ENCODE assay signal across 31 mouse cellular contexts in the genomic region with DNA sequence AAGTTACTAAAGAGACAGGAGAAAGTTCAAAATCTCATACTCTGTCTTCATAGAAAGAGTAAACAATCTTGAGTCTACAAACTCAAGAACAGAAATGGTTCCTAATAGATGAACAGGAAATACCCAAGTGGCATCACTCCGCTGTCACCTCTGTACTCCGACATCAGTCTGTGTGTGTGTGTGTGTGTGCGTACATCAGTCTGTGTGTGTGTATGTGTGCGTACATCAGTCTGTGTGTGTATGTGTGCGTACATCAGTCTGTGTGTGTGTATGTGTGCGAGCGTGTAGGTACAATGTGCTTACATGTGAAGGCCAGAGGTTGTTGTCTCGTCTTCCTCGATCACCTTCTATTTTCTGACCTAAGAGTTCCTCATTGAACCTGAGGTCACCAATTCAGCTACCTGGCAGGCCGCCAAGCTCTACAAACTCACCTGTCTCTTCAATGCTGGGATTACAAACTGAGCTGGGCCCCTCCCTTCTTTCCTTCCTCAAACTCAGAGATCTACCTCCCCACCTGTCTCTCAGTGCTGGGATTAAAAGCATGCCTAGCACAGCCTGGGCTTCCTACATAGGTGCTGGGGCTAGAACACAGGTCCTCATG. TPM values are rescaled to one million over a fixed set of nuclear protein-coding genes. Genes with fewer than 3 reads are reported as not detected.
A peak's percentile ranks its signal among the peaks of the same experiment; 100 is the strongest.
DNase-seq lines count a peak whose midpoint lies in the region; ATAC-seq and TF ChIP-seq lines count a peak whose summit lies in the region.
"Had no signal": no experiment of that assay in that cellular context is flagged by ENCODE, and none has a peak within 500 bp of the region (broad histone marks: within the 10 kb centered on the region; RNA-seq: fewer than 3 reads in every experiment).

No protein-coding gene starts in this region.

- peaks cover 32% of the 10 kb centered on the region for H3K36me3 ChIP-seq in intestine, postnatal 0 days (ENCODE audit: control insufficient read depth, insufficient read depth)
- peaks cover 11% of the 10 kb centered on the region for H3K36me3 ChIP-seq in intestine, embryonic 16.5 days (ENCODE audit: control insufficient read depth, insufficient read depth, low read length)
- H3K36me3 ChIP-seq in megakaryocyte, embryonic 14.5 days (replicated peaks; ENCODE audit: low read length) = peaks cover 67% of the 10 kb centered on the region
- H3K36me3 ChIP-seq in myocyte (ENCODE audit: control insufficient read depth, insufficient read depth) = peaks cover 22% of the 10 kb centered on the region
- H3K36me3 ChIP-seq in heart, embryonic 12.5 days = peaks cover 44% of the 10 kb centered on the region

- H3K4me2 ChIP-seq in intestine, postnatal 0 days (replicated peaks; ENCODE audit: low read depth) = no peak overlapping the region; the same call in 1 of the 2 replicates
- no peak overlapping the region for H3K4me2 ChIP-seq in intestine, embryonic 16.5 days (ENCODE audit: low read depth, low read length)
- H3K4me2 ChIP-seq in myocyte (ENCODE audit: low read depth) = no peak overlapping the region
- no peak overlapping the region for H3K4me2 ChIP-seq in heart, embryonic 12.5 days
- H3K4me2 ChIP-seq: embryonic facial prominence, embryonic 13.5 days; forebrain, embryonic 12.5 days; forebrain, embryonic 15.5 days; heart, embryonic 11.5 days; heart, embryonic 15.5 days; hindbrain, embryonic 13.5 days had no signal

- H3K9ac ChIP-seq in intestine, postnatal 0 days (ENCODE audit: low read depth, low read length) = no peak overlapping the region
- H3K9ac ChIP-seq in intestine, embryonic 16.5 days (ENCODE audit: low read depth, low read length) = no peak overlapping the region
- H3K9ac ChIP-seq in heart, embryonic 12.5 days = no peak overlapping the region
- H3K9ac ChIP-seq: embryonic facial prominence, embryonic 13.5 days; forebrain, embryonic 12.5 days; forebrain, embryonic 15.5 days; heart, embryonic 15.5 days; hindbrain, embryonic 13.5 days had no signal

- TF ChIP-seq POLR2A in myocyte (IDR thresholded peaks at IDR 0.05; ENCODE audit: insufficient read length, low read depth) = peak; percentile 32

- H3K9me3 ChIP-seq in intestine, postnatal 0 days (ENCODE audit: control insufficient read depth) = no peaks in the 10 kb centered on the region
- no peaks in the 10 kb centered on the region for H3K9me3 ChIP-seq in intestine, embryonic 16.5 days (ENCODE audit: control insufficient read depth, low read length)
- H3K9me3 ChIP-seq in megakaryocyte, embryonic 14.5 days = no peaks in the 10 kb centered on the region
- no peaks in the 10 kb centered on the region for H3K9me3 ChIP-seq in heart, embryonic 12.5 days (replicated peaks)
- H3K9me3 ChIP-seq: embryonic facial prominence, embryonic 10.5 days; embryonic facial prominence, embryonic 13.5 days; forebrain, embryonic 12.5 days; forebrain, embryonic 15.5 days; G1E; heart, embryonic 15.5 days; hindbrain, embryonic 10.5 days; hindbrain, embryonic 13.5 days had no signal

- WGBS in intestine, postnatal 0 days = 72% methylated on average over 10 of the region's 10 CpGs
- 87% methylated on average over 10 of the region's 10 CpGs for WGBS in intestine, embryonic 16.5 days
- 92% methylated on average over 10 of the region's 10 CpGs for WGBS in heart, embryonic 12.5 days

- H3K79me2 ChIP-seq in myocyte (ENCODE audit: control insufficient read depth, insufficient read depth) = peaks cover 70% of the 10 kb centered on the region

- H3K4me3 ChIP-seq in intestine, postnatal 0 days (ENCODE audit: low read depth, low read length) = no peak overlapping the region
- H3K4me3 ChIP-seq in intestine, embryonic 16.5 days (ENCODE audit: low read length) = no peak overlapping the region
- peak overlapping the region; percentile 38 for H3K4me3 ChIP-seq in megakaryocyte, embryonic 14.5 days (replicated peaks)
- no peak overlapping the region for H3K4me3 ChIP-seq in myocyte
- no peak overlapping the region for H3K4me3 ChIP-seq in heart, embryonic 12.5 days
- H3K4me3 ChIP-seq: embryonic facial prominence, embryonic 10.5 days; embryonic facial prominence, embryonic 13.5 days; erythroblast, embryonic 14.5 days; forebrain, embryonic 12.5 days; forebrain, embryonic 15.5 days; heart, embryonic 15.5 days; hindbrain, embryonic 10.5 days; hindbrain, embryonic 13.5 days had no signal

- no peak for DNase-seq in gastrocnemius, postnatal 4 days (ENCODE audit: low spot score in 2 of 2)
- DNase-seq: adrenal gland, adult 2 months; adrenal gland, postnatal 14 days; cerebellum, adult 11 months; cerebellum, adult 2 months; cerebellum, postnatal 10 days; cerebellum, postnatal 36 days; embryo, embryonic 11 days; gastrocnemius, postnatal 10 days; gastrocnemius, postnatal 36 days; heart, adult 11 months; heart, postnatal 10 days; heart, postnatal 36 days had no signal

- ATAC-seq in intestine, postnatal 0 days = no peak
- ATAC-seq in intestine, embryonic 16.5 days = no peak
- no peak for ATAC-seq in megakaryocyte, adult 5-6 weeks (ENCODE audit: poor library complexity, severe bottlenecking)
- no peak for ATAC-seq in frontal cortex, adult (ENCODE audit: low TSS enrichment)
- no peak for ATAC-seq in heart, embryonic 12.5 days (ENCODE audit: insufficient number of reproducible peaks, low FRiP score)
- ATAC-seq: forebrain, embryonic 15.5 days; hindbrain, embryonic 16.5 days had no signal

- no peaks in the 10 kb centered on the region for H3K27me3 ChIP-seq in intestine, postnatal 0 days (replicated peaks; ENCODE audit: control insufficient read depth, insufficient read depth, low read length)
- H3K27me3 ChIP-seq in intestine, embryonic 16.5 days (replicated peaks; ENCODE audit: control insufficient read depth, insufficient read depth, low read length) = no peaks in the 10 kb centered on the region
- H3K27me3 ChIP-seq in megakaryocyte, embryonic 14.5 days (replicated peaks) = no peaks in the 10 kb centered on the region
- H3K27me3 ChIP-seq in myocyte (ENCODE audit: control insufficient read depth, insufficient read depth, insufficient read length) = no peaks in the 10 kb centered on the region
- no peaks in the 10 kb centered on the region for H3K27me3 ChIP-seq in heart, embryonic 12.5 days (replicated peaks)
- H3K27me3 ChIP-seq: embryonic facial prominence, embryonic 13.5 days; forebrain, embryonic 12.5 days; forebrain, embryonic 15.5 days; heart, embryonic 15.5 days; hindbrain, embryonic 13.5 days had no signal

- H3K4me1 ChIP-seq in intestine, postnatal 0 days (replicated peaks; ENCODE audit: control insufficient read depth, insufficient read depth, low read length) = peaks cover 5% of the 10 kb centered on the region
- peaks cover 25% of the 10 kb centered on the region for H3K4me1 ChIP-seq in intestine, embryonic 16.5 days (ENCODE audit: control insufficient read depth, insufficient read depth, low read length)
- peaks cover 62% of the 10 kb centered on the region for H3K4me1 ChIP-seq in megakaryocyte, embryonic 14.5 days
- H3K4me1 ChIP-seq in heart, embryonic 12.5 days (replicated peaks) = peaks cover 28% of the 10 kb centered on the region

- peak overlapping the region; percentile 28; the same call in 1 of the 2 replicates for H3K27ac ChIP-seq in intestine, postnatal 0 days (ENCODE audit: low read depth, low read length)
- H3K27ac ChIP-seq in intestine, embryonic 16.5 days (ENCODE audit: low read length) = no peak overlapping the region; the same call in 1 of the 2 replicates
- H3K27ac ChIP-seq in heart, embryonic 12.5 days (ENCODE audit: poor library complexity, severe bottlenecking) = no peak overlapping the region
- H3K27ac ChIP-seq: embryonic facial prominence, embryonic 10.5 days; embryonic facial prominence, embryonic 13.5 days; forebrain, embryonic 12.5 days; forebrain, embryonic 15.5 days; heart, embryonic 15.5 days; hindbrain, embryonic 10.5 days; hindbrain, embryonic 13.5 days had no signal

- TF ChIP-seq CTCF in intestine, postnatal 0 days (IDR thresholded peaks at IDR 0.05; ENCODE audit: low read depth) = no peak

- H3ac ChIP-seq in myocyte (ENCODE audit: control insufficient read depth, insufficient read length) = no peak overlapping the region

RNA-seq across cellular contexts. Expression of gene Emg1, which starts 3.6 kb away (rescaled TPM):
- 96.6 and 97.3 TPM in 2 replicates for polyA plus RNA-seq in intestine, postnatal 0 days (2015; fragmentation: Nextera tagmentation; extraction: Ambion mirVana)
- 202 and 222 TPM in 2 replicates for polyA plus RNA-seq in intestine, embryonic 16.5 days (2015; fragmentation: Nextera tagmentation; extraction: Ambion mirVana)
- 46.3 and 153 TPM in 2 replicates for polyA plus RNA-seq in megakaryocyte, embryonic 14.5 days (2012; ENCODE audit: insufficient read depth, low replicate concordance)
- 144 and 179 TPM in 2 replicates for total RNA-seq in megakaryocyte, adult 5-6 weeks (2015)
- 170 and 206 TPM in 2 replicates for total RNA-seq in megakaryocyte, adult 5-6 weeks (2017)
- 103 TPM for polyA plus RNA-seq in myocyte (2012; fragmentation: generic; extraction: Trizol)
- 105 and 107 TPM in 2 replicates for polyA plus RNA-seq in heart, embryonic 12.5 days (2016; fragmentation: Nextera tagmentation; extraction: Ambion mirVana)
- 10 to 100 TPM; 71.0 to 82.6 TPM for total RNA-seq in gastrocnemius, postnatal 4 days (2021)

RNA-seq across cellular contexts. Expression of gene Phb2, which starts 3.7 kb away (rescaled TPM):
- polyA plus RNA-seq in intestine, postnatal 0 days (2015; fragmentation: Nextera tagmentation; extraction: Ambion mirVana) = 249 and 255 TPM in 2 replicates
- 471 and 489 TPM in 2 replicates for polyA plus RNA-seq in intestine, embryonic 16.5 days (2015; fragmentation: Nextera tagmentation; extraction: Ambion mirVana)
- 72.8 and 150 TPM in 2 replicates for polyA plus RNA-seq in megakaryocyte, embryonic 14.5 days (2012; ENCODE audit: insufficient read depth, low replicate concordance)
- 99.5 and 115 TPM in 2 replicates for total RNA-seq in megakaryocyte, adult 5-6 weeks (2015)
- total RNA-seq in megakaryocyte, adult 5-6 weeks (2017) = 152 and 160 TPM in 2 replicates
- polyA plus RNA-seq in myocyte (2012; fragmentation: generic; extraction: Trizol) = 339 TPM
- 345 and 349 TPM in 2 replicates for polyA plus RNA-seq in heart, embryonic 12.5 days (2016; fragmentation: Nextera tagmentation; extraction: Ambion mirVana)
- 100 to 1,000 TPM; 234 to 238 TPM for total RNA-seq in gastrocnemius, postnatal 4 days (2021)

RNA-seq across cellular contexts. Expression of gene Ptpn6, which starts 30.1 kb away (rescaled TPM):
- 17.4 TPM in 2 replicates for polyA plus RNA-seq in intestine, postnatal 0 days (2015; fragmentation: Nextera tagmentation; extraction: Ambion mirVana)
- 20.4 and 22.5 TPM in 2 replicates for polyA plus RNA-seq in intestine, embryonic 16.5 days (2015; fragmentation: Nextera tagmentation; extraction: Ambion mirVana)
- 19.9 and 20.1 TPM in 2 replicates for polyA plus RNA-seq in megakaryocyte, embryonic 14.5 days (2012; ENCODE audit: insufficient read depth, low replicate concordance)
- 308 and 336 TPM in 2 replicates for total RNA-seq in megakaryocyte, adult 5-6 weeks (2015)
- total RNA-seq in megakaryocyte, adult 5-6 weeks (2017) = 1,009 and 1,024 TPM in 2 replicates
- 3.1 TPM for polyA plus RNA-seq in myocyte (2012; fragmentation: generic; extraction: Trizol)
- polyA plus RNA-seq in heart, embryonic 12.5 days (2016; fragmentation: Nextera tagmentation; extraction: Ambion mirVana) = 4.4 and 4.9 TPM in 2 replicates
- total RNA-seq in gastrocnemius, postnatal 4 days (2021) = 1 to 10 TPM; 4.6 to 6.4 TPM

RNA-seq across cellular contexts. Expression of gene Grcc10, which starts 32.8 kb away (rescaled TPM):
- polyA plus RNA-seq in intestine, postnatal 0 days (2015; fragmentation: Nextera tagmentation; extraction: Ambion mirVana) = 238 and 259 TPM in 2 replicates
- 309 and 334 TPM in 2 replicates for polyA plus RNA-seq in intestine, embryonic 16.5 days (2015; fragmentation: Nextera tagmentation; extraction: Ambion mirVana)
- polyA plus RNA-seq in megakaryocyte, embryonic 14.5 days (2012; ENCODE audit: insufficient read depth, low replicate concordance) = 11.7 and 65.2 TPM in 2 replicates
- total RNA-seq in megakaryocyte, adult 5-6 weeks (2015) = 177 and 203 TPM in 2 replicates
- total RNA-seq in megakaryocyte, adult 5-6 weeks (2017) = 121 and 136 TPM in 2 replicates
- polyA plus RNA-seq in myocyte (2012; fragmentation: generic; extraction: Trizol) = 287 TPM
- polyA plus RNA-seq in heart, embryonic 12.5 days (2016; fragmentation: Nextera tagmentation; extraction: Ambion mirVana) = 352 and 365 TPM in 2 replicates
- 100 to 1,000 TPM; 177 to 209 TPM for total RNA-seq in gastrocnemius, postnatal 4 days (2021)

RNA-seq across cellular contexts. Expression of gene Lpcat3, which starts 45.6 kb away (rescaled TPM):
- polyA plus RNA-seq in intestine, postnatal 0 days (2015; fragmentation: Nextera tagmentation; extraction: Ambion mirVana) = 209 and 212 TPM in 2 replicates
- polyA plus RNA-seq in intestine, embryonic 16.5 days (2015; fragmentation: Nextera tagmentation; extraction: Ambion mirVana) = 195 and 219 TPM in 2 replicates
- polyA plus RNA-seq in megakaryocyte, embryonic 14.5 days (2012; ENCODE audit: insufficient read depth, low replicate concordance) = 119 and 190 TPM in 2 replicates
- 32.8 and 48.3 TPM in 2 replicates for total RNA-seq in megakaryocyte, adult 5-6 weeks (2015)
- 22.4 and 24.8 TPM in 2 replicates for total RNA-seq in megakaryocyte, adult 5-6 weeks (2017)
- polyA plus RNA-seq in myocyte (2012; fragmentation: generic; extraction: Trizol) = 138 TPM
- polyA plus RNA-seq in heart, embryonic 12.5 days (2016; fragmentation: Nextera tagmentation; extraction: Ambion mirVana) = 37.4 and 40.0 TPM in 2 replicates
- total RNA-seq in gastrocnemius, postnatal 4 days (2021) = 10 to 100 TPM; 37.9 to 43.1 TPM
